Mouse (Mus musculus): Measurements from ENCODE around the gene Gucy2g.

DNA sequence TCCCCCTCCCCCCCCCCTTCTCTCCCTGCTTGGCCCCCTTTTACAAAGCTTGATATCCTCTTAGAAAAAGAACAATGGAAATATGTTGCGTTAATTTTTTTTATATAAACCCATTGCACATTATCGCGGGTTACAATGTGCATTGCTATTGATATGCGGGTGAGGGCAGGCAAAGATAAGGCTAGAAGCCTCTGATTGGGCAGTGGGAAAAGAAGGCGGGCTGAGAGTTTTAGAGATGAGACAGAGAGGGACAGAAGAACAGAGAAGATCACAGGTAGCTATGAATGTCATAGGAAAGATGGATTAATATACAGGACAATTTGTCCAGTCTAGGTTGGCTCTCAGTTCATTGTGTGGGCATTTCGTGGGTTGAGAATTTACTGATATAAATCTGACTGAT, 33.8 kb downstream of the Gucy2g start:
- no peak for TF ChIP-seq CTCF (conservative IDR thresholded peaks at IDR 0.05 in 1 of 2, IDR thresholded peaks at IDR 0.05 in 1 of 2; ENCODE audit: low read depth in 2 of 2, low read length in 2 of 2)
- TF ChIP-seq ETS1 (conservative IDR thresholded peaks at IDR 0.05; ENCODE audit: low read depth, low read length) = no peak

Data from CH12.LX (cell line).